Mouse (Mus musculus) spleen, adult 2 months (tissue): ENCODE results near the gene Atp10a.

Experiments used
- CTCF ChIP-seq: fragments of 200-500 bp; IDR thresholded peaks from 2 replicates; pipeline ENCODE4 v1.5.1; 2011; ENCODE audit warnings: mild to moderate bottlenecking, inconsistent platforms; ENCODE audit not compliant: insufficient read depth, insufficient read length, insufficient replicate concordance; ENCODE audit errors: extremely low read depth
- POLR2A ChIP-seq: fragments of 200-500 bp; IDR thresholded peaks from 2 replicates; pipeline ENCODE4 v1.6.1; 2011; ENCODE audit warnings: low read depth, low read length, inconsistent platforms

DNA sequence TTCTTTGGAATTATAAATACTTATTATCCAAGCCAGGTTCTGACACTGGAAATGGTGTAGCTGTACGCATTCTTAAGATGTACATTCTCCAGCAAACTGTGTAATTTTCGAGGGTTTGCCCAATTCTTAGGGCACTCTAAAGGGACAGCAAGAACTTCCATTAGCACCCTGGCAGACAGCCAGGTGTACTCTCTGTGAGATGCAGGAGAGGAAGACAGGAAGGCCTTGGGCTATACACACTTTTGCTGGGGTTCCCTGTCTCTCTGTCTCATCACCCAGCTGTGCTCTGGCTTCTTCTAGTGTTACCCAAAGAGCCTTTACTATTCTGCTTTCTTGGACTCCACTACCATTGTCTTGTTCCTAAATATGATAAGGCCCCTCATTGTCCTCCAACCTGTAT lies 36.7 kb downstream of the Atp10a start:
- TF ChIP-seq POLR2A (no peak), CTCF (no peak)
